ENCODE assay signal across 10 mouse cellular contexts in genomic region chr14:30457897-30458296, GRCm38 (mm10). TPM values are rescaled to one million over a fixed set of nuclear protein-coding genes. Genes with fewer than 3 reads are reported as not detected.
DNase-seq lines count a peak whose midpoint lies in the region; ATAC-seq and TF ChIP-seq lines count a peak whose summit lies in the region.
"Had no signal": no experiment of that assay in that cellular context is flagged by ENCODE, and none has a peak within 500 bp of the region (broad histone marks: within the 10 kb centered on the region; RNA-seq: fewer than 3 reads in every experiment).

No protein-coding gene starts in this region.

- H3K36me3 ChIP-seq in liver, postnatal 0 days (replicated peaks; ENCODE audit: insufficient read depth, low read length): no peaks in the 10 kb centered on the region
- no peaks in the 10 kb centered on the region for H3K36me3 ChIP-seq in splenic B cell, adult 2 months (ENCODE audit: control insufficient read depth, insufficient read depth, low read length, poor library complexity, severe bottlenecking)
- H3K36me3 ChIP-seq: limb, embryonic 15.5 days had no signal

- DNase-seq in liver, postnatal 0 days: peak; percentile 35
- no peak for DNase-seq in liver
- DNase-seq in lung, postnatal 10 days: peak; percentile 62
- peak; percentile 78 for DNase-seq in splenic B cell, adult 2 months (ENCODE audit: low read depth, low spot score)
- DNase-seq in T-cell, adult 2 months (ENCODE audit: low spot score): no peak
- no peak for DNase-seq in embryo, embryonic 10 days (ENCODE audit: low spot score)
- DNase-seq: adrenal gland, adult 2 months had no signal

- no peaks in the 10 kb centered on the region for H3K4me1 ChIP-seq in liver, postnatal 0 days (ENCODE audit: insufficient read depth)

- ATAC-seq in liver, postnatal 0 days: peak; percentile 25; the same call in 1 of the 2 replicates
- peak; percentile 84 for ATAC-seq in granulocyte monocyte progenitor cell, adult 5-6 weeks (replicated peaks; ENCODE audit: poor library complexity, severe bottlenecking)
- ATAC-seq: forebrain, embryonic 16.5 days had no signal

- peak overlapping the region; percentile 34; the same call in 1 of the 2 replicates for H3K27ac ChIP-seq in liver, postnatal 0 days (ENCODE audit: low read depth)
- H3K27ac ChIP-seq: limb, embryonic 15.5 days had no signal

- no peak overlapping the region for H3K9ac ChIP-seq in liver, postnatal 0 days (replicated peaks)
- H3K9ac ChIP-seq: limb, embryonic 15.5 days had no signal

- H3K4me2 ChIP-seq in liver, postnatal 0 days (ENCODE audit: low read depth, low read length): no peak overlapping the region
- H3K4me2 ChIP-seq: limb, embryonic 15.5 days had no signal

- no peaks in the 10 kb centered on the region for H3K27me3 ChIP-seq in liver, postnatal 0 days (ENCODE audit: insufficient read depth, low read length)
- no peaks in the 10 kb centered on the region for H3K27me3 ChIP-seq in splenic B cell, adult 2 months (ENCODE audit: control insufficient read depth, insufficient read depth, low read length, poor library complexity, severe bottlenecking)

- H3K4me3 ChIP-seq in liver, postnatal 0 days (ENCODE audit: low read depth, low read length): no peak overlapping the region
- H3K4me3 ChIP-seq: limb, embryonic 15.5 days had no signal

- WGBS in liver, postnatal 0 days (ENCODE audit: insufficient replicate concordance): 27% methylated on average over 2 of the region's 2 CpGs

- no peaks in the 10 kb centered on the region for H3K9me3 ChIP-seq in liver, postnatal 0 days (ENCODE audit: low read length)
- H3K9me3 ChIP-seq: limb, embryonic 15.5 days had no signal

- TF ChIP-seq EP300 in liver, postnatal 0 days (IDR thresholded peaks at IDR 0.05; ENCODE audit: low read depth): no peak

- no peak for TF ChIP-seq CTCF in liver, postnatal 0 days (IDR thresholded peaks at IDR 0.05; ENCODE audit: low read depth)

RNA-seq across cellular contexts. Expression of gene Dcp1a, which starts 21.4 kb away (rescaled TPM):
- 2.9 and 3.3 TPM in 2 replicates for polyA plus RNA-seq in liver, postnatal 0 days (2015; fragmentation: Nextera tagmentation; extraction: Ambion mirVana)
- 27.1 and 38.2 TPM in 2 replicates for total RNA-seq in granulocyte monocyte progenitor cell, adult 5-6 weeks (2014; fragmentation: Nextera tagmentation)
- 19.2 and 35.0 TPM in 2 replicates for total RNA-seq in granulocyte monocyte progenitor cell, adult 5-6 weeks (2017)

RNA-seq across cellular contexts. Expression of gene Cacna1d, which starts 33.4 kb away (rescaled TPM):
- 0.22 and 0.36 TPM in 2 replicates for polyA plus RNA-seq in liver, postnatal 0 days (2015; fragmentation: Nextera tagmentation; extraction: Ambion mirVana)
- not detected in 2 replicates for total RNA-seq in granulocyte monocyte progenitor cell, adult 5-6 weeks (2014; fragmentation: Nextera tagmentation)
- total RNA-seq in granulocyte monocyte progenitor cell, adult 5-6 weeks (2017): 0.10 and 0.56 TPM in 2 replicates

Comparison
In these comparisons a context has a peak if more than half of its experiments do, and no peak if none do; other contexts are left out.
1. DNase-seq: peak in liver, postnatal 0 days (single experiment), lung, postnatal 10 days (single experiment) and splenic B cell, adult 2 months (single experiment); none in liver (single experiment), T-cell, adult 2 months (single experiment) and embryo, embryonic 10 days (single experiment).